Mouse (Mus musculus): ENCODE measurements around the gene Sh3rf1. TPM values are rescaled to one million over a fixed set of nuclear protein-coding genes. Genes with fewer than 3 reads are reported as not detected.

Gene Sh3rf1
- polyA plus RNA-seq, 1 experiment from 2014 or later: 22.9 TPM

DNA sequence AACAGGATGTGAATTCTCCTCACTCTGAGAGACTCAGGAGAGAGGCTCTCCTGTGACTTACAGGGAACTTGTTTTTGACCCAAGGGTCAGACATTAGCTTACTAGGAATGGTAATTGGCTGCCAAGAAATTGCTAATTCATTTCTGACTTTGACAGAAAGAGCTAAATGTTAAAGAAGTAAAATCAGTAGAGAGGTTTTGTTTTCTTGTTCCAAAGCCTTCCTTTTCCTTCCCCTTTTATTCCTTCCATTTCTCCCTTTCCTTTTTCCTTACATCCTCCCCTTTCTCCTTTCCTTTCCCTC is 213.6 kb downstream of the Sh3rf1 start:
- in situ Hi-C loops (cut with MboI; ENCODE audit: low pct_unique_long_range_greater_than_20kb): no loop called here
- ChIA-PET CTCF (no interaction called here), POLR2A (no interaction called here)
- no peak for TF ChIP-seq CTCF (IDR thresholded peaks at IDR 0.05)
- no peak for ATAC-seq
- no peaks in the 10 kb centered on the region for H3K27me3 ChIP-seq
- no peak for DNase-seq (ENCODE audit: low read depth, low spot score)

DNA sequence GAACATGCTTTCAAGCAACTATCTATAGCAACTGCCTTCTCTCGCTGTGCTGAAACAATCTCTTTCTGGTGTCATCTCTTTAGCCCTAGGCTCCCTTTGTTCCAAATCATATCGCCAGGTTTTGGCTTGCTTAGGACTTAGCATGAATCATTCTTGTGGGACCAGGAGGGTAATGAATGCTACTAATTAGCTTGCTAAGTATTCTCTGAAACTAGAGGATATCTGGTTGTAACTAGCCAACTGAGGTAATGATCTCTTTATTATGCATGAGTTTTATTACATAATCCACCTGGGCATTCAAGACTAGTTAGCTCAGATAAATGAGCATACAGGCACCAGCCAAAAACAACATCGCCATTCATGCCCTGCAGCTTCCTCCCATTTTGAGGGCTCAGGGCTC is 219.3 kb downstream of the Sh3rf1 start:
- TF ChIP-seq CTCF (IDR thresholded peaks at IDR 0.05): no peak
- no peaks in the 10 kb centered on the region for H3K27me3 ChIP-seq
- in situ Hi-C loops (cut with MboI; ENCODE audit: low pct_unique_long_range_greater_than_20kb): no loop called here
- ATAC-seq: peak; percentile 57
- peak; percentile 65 for DNase-seq (ENCODE audit: low read depth, low spot score)
- ChIA-PET POLR2A (no interaction called here), CTCF (no interaction called here)

- DNase-seq (ENCODE audit: low read depth, low spot score) (no peak), ATAC-seq (no peak)
- no peak for TF ChIP-seq CTCF (IDR thresholded peaks at IDR 0.05)
- in situ Hi-C loops (cut with MboI; ENCODE audit: low pct_unique_long_range_greater_than_20kb): no loop called here
- no peaks in the 10 kb centered on the region for H3K27me3 ChIP-seq
- POLR2A ChIA-PET: no interaction called here
- CTCF ChIA-PET: interaction anchor here (1.2 kb wide), 1 partner anchor 11 kb away, joined by 3 read pairs; no protein-coding TSS in a partner anchor
Observed at GRCm38 (mm10) chr8:61444358-61444757, 220.7 kb downstream of the Sh3rf1 start.

Other genes with a start within 250 kb of the Sh3rf1 start
- 55.5 TPM for gene Clcn3, start 240.6 kb upstream of the Sh3rf1 start, polyA plus RNA-seq (2021)
- 11.3 TPM for gene Nek1, start 230.7 kb upstream of the Sh3rf1 start, polyA plus RNA-seq (2021)